Mouse (Mus musculus): ENCODE results near the gene Ifrd1. TPM values are rescaled to one million over a fixed set of nuclear protein-coding genes. Genes with fewer than 3 reads are reported as not detected.

The Ifrd1 gene
- 418 to 507 TPM (median 457 TPM) in 4 replicates for total RNA-seq (2023; ENCODE audit: inconsistent age)

GRCm38 (mm10) chr12:40248454-40249180 lies at the start of gene Ifrd1:
Ifrd1 (minus strand) TSS chr12:40248504.

GRCm38 (mm10) chr12:40199302-40199701 lies 49.0 kb downstream of the Ifrd1 start, which contains the start of gene Lsmem1:
Lsmem1 (minus strand) TSS chr12:40199490.

Other genes with a start within 250 kb of the Ifrd1 start
- gene Arl4a, start 210.5 kb downstream of the Ifrd1 start, total RNA-seq (2023; ENCODE audit: inconsistent age), result 47.9 to 54.8 TPM (median 51.2 TPM) in 4 replicates
- gene Scin, start 114.3 kb downstream of the Ifrd1 start, total RNA-seq (2023; ENCODE audit: inconsistent age), result 0.18 to 0.48 TPM (median 0.18 TPM) in 3 of 4 replicates, not detected in the other
- 0.77 to 1.6 TPM (median 1.3 TPM) in 4 replicates for gene Lsmem1, start 49.0 kb downstream of the Ifrd1 start, total RNA-seq (2023; ENCODE audit: inconsistent age)
- gene Zfp277, start 197.4 kb upstream of the Ifrd1 start, total RNA-seq (2023; ENCODE audit: inconsistent age), result 23.4 to 26.1 TPM (median 24.7 TPM) in 4 replicates
- gene Dock4, start 197.4 kb upstream of the Ifrd1 start, total RNA-seq (2023; ENCODE audit: inconsistent age), result 0.26 to 1.4 TPM (median 0.96 TPM) in 4 replicates